Mouse (Mus musculus) right cerebral cortex, postnatal 36 days (tissue): Measurements from ENCODE around the gene Sept9.

Experiments used
- DNase-seq, 2 experiments: peaks; one replicate each; pipeline ENCODE4 v3.0.0; 2022; ENCODE audit warnings: low spot score in 2 of 2, mixed read lengths in 1 of 2

Sept9 gene

DNA sequence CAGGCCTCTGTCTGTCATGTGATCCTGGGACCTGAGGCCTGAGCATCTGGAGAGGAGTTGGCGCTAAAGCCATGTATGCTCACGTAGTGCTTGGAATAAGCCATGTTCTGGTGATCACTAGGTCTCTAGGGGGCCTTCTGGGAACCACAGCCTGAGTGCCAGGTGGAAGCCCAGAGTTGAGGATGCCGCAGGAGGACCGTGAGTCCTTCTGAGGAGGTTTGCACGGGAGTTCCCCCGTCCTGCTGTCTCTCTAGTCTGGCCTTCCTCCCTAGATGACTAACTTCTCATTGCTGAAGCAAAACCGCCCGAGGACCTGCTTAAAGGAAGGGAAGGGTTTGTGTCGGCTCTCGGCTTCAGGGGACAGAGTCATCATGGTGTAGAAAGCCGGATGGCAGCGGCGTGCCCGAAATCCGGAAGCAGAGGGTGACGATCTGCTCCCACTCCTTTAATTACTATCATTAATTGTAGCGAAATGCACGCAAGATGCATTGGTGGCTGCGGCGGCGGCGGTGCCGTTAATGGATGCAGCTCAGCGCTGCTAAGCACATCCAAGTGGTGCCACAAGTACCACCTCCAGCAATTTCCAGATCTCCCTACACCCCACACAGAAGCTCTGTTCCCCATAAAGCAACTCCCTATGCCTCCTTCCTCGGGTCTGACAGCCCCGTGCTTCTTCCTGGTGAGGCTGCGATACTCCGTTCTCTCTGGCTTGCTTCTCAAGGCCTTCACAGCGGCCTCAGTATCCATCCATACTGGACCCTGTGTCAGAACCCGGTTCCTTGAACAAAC is 92.0 kb downstream of the Sept9 start:
- DNase-seq, result no peak

DNA sequence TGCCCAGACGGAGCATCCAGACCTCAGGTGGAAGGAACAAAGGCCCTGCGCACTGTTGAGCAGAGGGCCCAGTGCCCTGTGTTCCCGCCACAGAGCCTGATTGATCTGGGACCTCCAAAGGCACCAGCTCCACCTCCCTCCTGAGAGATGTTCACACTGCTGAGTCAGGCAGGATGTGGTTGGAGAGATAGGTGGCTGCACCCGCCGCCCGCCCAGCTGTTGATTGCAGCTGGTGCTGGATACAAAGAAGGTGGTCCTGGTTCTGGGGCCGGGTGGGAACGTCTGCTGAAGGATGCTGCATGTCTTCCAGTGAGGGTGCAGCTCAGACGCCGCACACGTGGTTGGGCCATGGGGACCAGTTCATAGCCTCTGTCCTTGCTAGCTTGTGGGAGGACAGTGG is 93.0 kb downstream of the Sept9 start:
- no peak for DNase-seq

DNA sequence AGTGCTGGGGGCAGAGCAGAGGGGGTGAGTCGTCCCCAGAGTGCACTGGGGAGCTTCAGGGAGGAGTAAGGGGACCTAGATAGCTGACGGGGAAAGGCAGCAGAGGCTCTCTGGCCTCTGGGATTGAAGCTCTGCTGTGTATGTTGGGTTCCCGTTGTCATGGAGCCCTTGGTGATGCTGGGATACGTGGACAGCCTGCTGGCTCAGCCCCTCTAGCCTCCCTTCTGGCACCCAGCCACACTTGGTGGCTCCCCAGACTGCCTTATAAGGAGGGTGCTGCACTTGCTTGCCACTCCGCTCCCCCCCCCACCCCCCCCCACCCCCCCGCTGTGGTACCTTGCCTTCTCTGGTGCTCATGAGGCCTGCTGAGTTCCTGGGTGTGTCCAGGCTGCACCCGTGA is 95.8 kb downstream of the Sept9 start:
- no peak for DNase-seq

- no peak for DNase-seq
Measured at GRCm38 (mm10) chr11:117296116-117296499, 96.6 kb downstream of the Sept9 start.

- no peak for DNase-seq
Measured at GRCm38 (mm10) chr11:117296500-117297189, 97.2 kb downstream of the Sept9 start.

- DNase-seq, result no peak
Measured at GRCm38 (mm10) chr11:117297190-117297829, 97.8 kb downstream of the Sept9 start.

- DNase-seq, result no peak
Measured at GRCm38 (mm10) chr11:117299741-117300140, 100.3 kb downstream of the Sept9 start.

DNA sequence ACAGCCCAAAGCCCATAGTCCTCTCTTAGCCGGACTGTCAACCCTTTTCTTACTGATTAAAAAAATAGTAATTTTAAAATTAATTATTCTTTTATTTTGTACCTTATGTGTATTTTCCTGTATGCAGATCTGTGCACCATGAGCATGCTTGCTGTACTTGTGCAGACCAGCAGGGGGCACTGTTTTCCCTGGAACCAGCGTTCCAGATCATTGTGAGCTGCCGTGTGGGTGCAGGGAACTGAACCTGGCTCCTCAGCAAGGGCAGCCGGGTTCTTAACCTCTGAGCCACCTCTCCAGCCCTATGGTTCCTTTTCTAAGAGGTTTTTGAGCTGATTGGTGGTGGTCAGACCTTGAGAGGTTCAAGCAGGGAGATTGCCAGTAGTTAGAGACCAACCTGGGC is 101.3 kb downstream of the Sept9 start:
- no peak for DNase-seq

DNA sequence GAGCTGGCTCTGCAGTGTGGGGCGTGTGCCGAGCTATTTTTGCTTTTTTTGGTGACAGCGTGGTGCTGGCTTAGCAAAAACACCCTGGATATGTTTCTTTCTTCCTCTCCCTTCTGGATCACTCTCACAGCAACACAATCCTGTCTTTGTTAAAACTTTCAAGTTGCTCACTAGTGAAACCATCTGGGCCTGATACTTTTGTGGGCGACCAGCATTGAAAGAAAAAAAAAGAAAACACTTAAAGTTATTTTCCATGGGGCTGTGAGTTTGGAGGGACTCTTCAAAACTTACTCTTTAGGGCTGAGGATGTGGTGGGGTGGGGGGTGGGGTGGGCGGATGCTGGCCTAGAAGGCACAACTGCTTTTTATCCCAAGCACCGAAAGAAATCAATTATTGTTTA is 102.3 kb downstream of the Sept9 start:
- no peak for DNase-seq

- no peak for DNase-seq
Measured at GRCm38 (mm10) chr11:117302371-117302770, 102.9 kb downstream of the Sept9 start.

DNA sequence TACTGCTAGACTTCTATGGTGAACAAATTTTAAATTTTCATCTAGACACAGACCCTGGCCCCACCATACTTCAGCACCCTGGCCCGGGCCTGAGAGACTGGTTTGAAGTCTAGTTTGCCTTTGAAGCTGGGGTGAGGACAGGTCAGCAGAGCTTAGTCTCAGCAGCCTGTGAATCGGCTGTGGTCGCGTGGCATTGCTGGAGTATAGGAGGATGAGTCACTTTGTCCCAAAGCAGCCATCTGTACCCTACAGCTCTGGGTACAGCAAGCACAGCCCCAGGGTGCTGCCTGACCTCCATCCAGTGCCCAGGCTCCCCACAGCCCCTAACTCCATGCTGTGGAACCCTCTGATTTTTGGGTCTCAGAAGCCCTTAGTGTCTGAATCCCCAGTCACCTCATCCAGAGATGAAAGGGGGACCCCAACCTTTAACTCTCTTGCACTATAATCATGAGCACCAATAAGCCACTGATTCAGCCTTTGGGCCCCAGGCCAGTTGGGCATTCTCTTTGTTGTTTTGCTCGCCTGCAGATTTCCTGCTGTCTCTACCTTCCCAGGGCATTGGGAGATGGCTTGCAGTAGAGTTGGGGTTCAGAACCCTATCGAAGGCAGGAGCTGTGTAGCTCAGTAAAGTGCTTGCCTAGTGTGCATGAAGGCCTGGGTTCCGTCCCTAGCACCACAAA is 106.2 kb downstream of the Sept9 start:
- DNase-seq, result no peak

DNA sequence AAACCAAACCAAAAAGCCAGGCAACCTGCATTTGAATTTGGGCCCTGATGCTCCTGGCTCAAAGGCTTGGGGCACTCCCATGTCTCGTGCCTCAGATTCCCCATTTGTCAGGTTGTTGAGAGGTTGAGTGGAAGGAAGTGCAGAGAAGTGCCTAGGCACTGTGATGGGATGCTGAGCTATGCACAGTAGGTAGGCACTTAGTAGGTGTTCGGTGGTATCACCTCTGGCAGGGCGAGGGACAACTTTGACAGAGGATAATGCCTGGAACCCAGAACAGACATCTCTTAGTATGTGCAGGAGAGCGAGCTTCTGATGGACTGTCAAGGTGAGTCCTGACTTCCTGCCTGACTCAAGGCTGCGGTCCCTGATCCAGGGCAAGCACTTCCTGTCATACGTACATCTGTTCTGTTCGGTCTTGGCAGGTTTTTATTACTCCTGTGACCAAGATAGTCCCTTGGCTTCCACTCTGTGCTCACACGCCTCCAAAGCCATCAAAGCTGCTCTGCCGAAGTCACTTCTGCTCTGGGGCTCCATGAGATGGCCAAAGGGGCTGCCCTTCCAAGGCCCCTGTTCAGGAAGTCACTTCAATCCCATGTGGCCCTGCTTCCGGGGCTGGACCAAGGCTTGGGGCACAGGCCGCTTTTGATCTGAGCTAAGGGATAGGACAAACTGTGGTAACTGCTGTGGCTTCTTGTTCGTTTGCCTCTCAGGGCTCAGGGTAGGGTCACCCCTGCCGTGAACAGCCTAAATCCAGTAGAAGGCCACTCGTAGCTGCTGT is 107.0 kb downstream of the Sept9 start:
- DNase-seq, result no peak

- no peak for DNase-seq
Measured at GRCm38 (mm10) chr11:117307895-117308786, 108.7 kb downstream of the Sept9 start.

GRCm38 (mm10) chr11:117309108-117309917 is 109.9 kb downstream of the Sept9 start:
- DNase-seq, result no peak

DNA sequence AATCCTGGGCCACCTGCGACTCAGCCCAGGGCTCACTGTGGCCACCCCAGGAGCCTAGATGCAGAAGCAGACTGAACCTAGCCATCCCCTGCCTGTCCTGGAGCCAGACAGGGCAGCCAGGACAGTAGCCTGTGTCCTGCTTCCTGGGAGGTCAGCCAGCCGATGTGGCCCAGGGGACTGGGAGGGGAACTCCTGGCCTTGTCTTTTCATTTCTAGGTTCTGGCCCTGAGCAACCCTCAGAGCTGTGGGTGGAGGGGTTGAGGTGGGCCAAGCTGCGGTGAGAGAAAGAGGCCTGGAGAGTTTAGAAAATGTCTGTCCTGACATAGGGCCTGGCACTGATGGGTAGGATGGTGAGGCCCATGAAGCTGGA is 110.4 kb downstream of the Sept9 start:
- DNase-seq, result no peak

DNA sequence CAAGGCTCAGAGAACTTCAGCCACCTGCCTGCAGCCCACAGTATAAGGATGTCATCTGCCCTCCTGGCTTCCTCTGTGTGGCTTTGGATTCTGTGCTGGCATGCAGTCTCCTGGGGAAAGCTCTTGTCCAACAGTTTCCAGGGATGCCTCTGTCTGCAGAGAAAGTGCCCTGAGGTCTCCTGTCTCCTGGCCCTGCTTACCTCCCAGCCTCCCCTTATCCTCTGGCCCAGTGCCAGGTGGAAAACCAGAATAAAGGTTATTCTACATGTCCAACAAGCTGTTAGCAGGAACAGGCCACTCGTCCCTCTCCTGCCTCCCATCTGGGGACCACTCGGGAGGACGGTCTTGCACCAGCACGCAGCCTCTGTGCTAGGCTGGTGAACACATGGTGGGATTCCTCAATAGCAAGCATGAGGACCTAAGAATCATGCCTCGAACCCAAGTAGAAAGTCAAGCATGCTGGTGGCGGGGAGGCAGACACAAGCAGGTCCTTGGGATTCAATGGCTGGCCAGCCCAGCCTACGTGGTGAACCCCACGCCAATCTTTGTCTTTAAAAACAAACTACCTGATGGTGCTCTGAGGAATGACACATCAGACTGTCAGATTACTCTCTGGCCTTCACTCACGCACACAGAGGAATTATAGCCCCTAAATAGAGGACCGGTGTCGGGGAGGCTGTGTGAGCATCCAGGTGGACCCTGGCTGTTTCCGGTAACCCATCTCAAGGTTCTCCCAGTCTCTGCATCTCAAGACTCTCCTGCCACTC is 111.1 kb downstream of the Sept9 start:
- no peak for DNase-seq

DNA sequence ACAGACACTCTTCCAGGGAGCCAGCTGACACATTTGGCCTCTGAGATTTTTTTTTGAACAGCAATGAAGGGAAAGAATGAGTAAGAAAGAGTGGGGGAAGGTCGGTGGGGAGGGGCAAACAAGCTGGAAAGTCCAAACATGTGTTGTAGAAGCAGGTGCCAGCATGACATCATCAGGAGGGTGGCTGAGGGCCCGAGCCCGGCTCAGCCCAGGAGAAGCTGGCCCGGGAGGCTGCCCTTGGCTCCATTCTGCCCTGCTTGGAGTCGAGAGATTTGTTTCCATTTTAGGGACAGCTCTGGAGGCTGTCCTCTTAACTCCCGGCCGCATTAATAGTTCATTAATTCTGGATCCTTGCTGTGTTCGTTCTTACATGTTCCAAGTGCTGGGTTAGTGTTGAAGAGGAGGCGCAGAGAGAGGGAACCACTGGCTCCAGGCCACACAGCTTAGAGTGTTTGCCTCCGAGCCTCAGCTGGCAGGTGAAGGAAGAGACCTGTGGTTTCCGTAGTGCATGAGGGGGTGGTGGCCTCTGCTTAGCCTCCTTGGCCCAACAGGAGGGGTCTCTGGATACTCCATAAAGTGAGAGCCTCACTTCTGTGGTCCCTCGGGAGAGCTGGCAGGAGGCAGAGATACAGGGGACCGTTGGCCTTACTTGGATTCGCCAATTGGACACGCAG is 111.8 kb downstream of the Sept9 start:
- DNase-seq, result no peak
